Mouse (Mus musculus): ENCODE measurements around the gene Tlr5.

Tlr5 gene

GRCm38 (mm10) chr1:182988646-182989045 is 34.1 kb downstream of the Tlr5 start:
- no peak for DNase-seq (ENCODE audit: low read depth, low spot score)

- no peak for DNase-seq (ENCODE audit: low read depth, low spot score)
Observed at GRCm38 (mm10) chr1:182990092-182990762, 35.6 kb downstream of the Tlr5 start.

DNA sequence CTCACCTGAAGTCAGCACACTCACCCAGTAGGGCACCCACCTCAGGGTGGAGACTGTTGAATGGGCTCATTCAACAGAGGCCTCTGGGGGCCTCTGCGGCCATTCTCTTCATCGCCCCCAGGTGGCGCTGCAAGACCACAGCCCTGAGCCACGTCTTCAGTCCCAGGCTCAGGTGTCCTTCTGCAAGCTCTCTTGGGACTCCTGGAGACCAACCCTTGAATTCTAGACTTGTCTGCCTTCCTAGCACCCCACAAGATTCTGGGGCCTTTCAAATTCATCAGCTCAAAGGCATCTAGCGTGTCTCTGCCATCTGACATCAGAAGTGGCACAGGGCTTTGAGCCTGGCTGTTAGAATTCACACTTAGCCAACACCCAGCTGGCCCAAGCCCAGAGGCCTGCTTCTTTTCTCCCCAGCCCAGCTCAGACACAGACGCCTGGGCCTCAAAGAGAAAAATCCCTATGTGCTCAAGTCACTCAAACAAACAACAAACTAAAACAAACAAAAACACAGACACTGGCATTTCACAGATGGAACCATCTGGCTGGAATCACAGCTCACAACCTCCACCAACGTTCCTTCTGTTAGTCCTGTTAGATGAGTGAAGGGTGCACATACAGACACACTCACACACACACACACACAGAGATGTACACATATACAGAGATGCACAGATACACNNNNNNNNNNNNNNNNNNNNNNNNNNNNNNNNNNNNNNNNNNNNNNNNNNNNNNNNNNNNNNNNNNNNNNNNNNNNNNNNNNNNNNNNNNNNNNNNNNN is 36.6 kb downstream of the Tlr5 start:
- DNase-seq (ENCODE audit: low read depth, low spot score), result peak; percentile 67

All from R1 (cell line).